Mouse (Mus musculus) NIH3T3 (cell line): ENCODE data around the gene Gpx4.
A peak's percentile ranks its signal among the peaks of the same experiment; 100 is the strongest.

Source experiments
- DNase-seq: peaks from one replicate; pipeline ENCODE4 v3.0.0-alpha.2; 2012; ENCODE audit warnings: low read depth

Gpx4 gene

DNA sequence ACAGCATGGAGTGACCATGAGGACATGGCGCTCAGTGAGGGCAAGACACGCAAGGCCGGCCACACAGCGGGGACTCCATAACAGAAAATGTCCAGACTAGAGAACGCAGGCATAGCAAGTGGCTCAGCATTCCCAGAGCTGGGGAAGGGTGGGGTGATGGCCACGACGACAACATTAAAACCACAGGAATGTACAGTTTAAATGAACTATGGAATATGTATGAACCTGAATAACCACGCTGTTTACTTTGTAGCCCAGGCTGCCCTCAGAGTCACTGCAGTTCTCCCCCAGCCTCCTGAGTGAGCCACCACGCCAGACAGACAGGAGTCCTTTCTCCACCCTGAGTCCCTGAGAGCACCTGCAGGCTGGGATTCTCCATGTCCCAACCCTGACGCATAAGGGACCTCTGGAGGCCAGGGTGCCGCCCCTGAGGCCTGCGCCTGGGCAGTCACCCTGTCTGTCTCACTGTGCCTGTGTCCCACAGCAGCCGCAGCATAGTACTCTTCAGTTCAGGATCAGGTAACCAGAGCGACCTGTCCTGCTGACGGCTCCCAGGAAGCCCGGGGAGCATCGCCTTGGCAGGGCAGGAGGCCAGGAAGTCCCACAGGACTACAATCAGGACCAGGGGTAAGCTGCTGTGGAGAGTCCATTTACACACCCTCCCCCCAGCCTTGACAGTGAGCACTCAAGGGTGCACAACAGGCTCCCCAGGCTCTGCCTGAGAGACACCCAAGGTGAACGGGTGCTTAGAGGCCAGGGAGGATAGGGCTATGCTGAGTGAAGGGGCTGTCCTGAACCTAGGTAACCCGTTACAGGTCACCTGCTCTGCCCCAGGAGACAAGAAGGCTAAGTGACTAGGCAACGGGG, 25.9 kb downstream of the Gpx4 start:
- DNase-seq = peak; percentile 37

GRCm38 (mm10) chr10:80074813-80075601, 28.0 kb downstream of the Gpx4 start:
- DNase-seq = peak; percentile 96

GRCm38 (mm10) chr10:80075924-80076323, 29.0 kb downstream of the Gpx4 start:
- DNase-seq = peak; percentile 20

DNA sequence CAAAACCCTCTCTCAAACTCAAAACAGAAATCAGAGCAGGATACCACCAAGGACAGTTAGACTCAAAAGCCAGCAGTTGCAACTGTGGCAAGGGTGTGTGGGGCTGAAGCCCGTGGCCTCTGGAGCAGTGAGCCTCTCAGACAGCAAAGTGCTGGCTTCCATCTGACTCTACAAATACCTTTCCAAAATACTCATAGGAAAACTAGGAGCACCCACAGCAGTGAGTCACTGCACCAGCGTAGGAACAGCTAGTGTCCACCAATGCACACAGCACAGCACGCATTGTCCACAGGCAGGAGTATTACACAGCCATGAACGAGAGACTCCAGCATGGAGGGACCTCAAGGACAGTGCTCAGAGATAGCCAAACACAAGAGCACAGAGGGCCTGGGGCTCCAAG, 29.4 kb downstream of the Gpx4 start:
- DNase-seq = peak; percentile 60

- DNase-seq = no peak
Observed at GRCm38 (mm10) chr10:80077312-80077711, 30.3 kb downstream of the Gpx4 start.

DNA sequence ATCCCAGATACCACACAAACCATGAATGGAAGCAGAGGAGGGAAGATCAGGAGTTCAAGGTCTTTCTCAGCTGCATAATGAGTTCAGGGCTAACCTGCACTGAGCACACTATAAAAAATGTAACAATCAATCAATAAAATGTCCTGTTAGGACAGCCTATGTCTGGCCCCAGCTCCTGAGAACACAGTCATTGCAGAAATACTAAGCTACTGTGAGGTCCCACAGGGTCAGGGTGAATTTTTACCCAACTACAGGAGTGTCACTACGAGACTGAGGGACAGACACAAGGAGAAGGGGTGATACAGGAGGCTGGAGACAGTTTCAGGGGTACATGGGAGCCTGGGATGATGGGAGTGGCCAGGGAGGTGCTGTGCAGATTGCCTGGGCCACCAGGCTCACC, 31.4 kb downstream of the Gpx4 start:
- DNase-seq = no peak

DNA sequence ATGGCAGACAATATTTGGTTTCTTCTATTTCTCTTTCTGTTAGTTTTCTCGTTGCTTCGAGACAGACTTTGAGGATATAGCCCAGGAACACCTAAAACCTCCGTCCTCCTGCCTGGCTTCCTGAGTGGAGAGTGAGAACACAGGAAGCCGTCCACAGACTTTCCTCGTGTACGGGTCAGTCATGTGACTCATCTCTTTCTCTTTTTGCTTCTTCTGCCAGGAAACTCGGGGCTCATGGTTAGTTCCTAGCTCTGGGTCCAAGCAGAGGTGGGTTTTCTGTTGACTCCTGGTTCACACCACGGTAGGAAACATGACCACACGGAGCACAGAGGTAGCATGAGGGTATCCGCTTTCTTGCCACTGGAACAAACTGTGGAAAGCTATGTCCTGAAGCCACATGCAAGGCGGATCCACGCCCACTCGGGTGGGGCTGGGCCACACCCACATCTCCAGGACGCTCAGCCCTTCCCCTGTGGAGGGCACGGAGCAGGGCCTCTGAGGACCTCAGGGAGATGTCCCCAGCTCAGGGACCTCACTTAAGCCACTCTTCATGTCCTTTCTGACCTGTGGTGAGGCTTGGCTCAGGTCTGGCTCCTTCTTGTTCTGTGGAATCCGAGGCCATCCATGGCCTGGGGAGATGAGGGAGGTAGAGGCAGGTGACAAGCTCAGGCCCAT, 33.6 kb downstream of the Gpx4 start:
- DNase-seq = no peak

GRCm38 (mm10) chr10:80081075-80081474, 34.1 kb downstream of the Gpx4 start:
- DNase-seq = no peak

DNA sequence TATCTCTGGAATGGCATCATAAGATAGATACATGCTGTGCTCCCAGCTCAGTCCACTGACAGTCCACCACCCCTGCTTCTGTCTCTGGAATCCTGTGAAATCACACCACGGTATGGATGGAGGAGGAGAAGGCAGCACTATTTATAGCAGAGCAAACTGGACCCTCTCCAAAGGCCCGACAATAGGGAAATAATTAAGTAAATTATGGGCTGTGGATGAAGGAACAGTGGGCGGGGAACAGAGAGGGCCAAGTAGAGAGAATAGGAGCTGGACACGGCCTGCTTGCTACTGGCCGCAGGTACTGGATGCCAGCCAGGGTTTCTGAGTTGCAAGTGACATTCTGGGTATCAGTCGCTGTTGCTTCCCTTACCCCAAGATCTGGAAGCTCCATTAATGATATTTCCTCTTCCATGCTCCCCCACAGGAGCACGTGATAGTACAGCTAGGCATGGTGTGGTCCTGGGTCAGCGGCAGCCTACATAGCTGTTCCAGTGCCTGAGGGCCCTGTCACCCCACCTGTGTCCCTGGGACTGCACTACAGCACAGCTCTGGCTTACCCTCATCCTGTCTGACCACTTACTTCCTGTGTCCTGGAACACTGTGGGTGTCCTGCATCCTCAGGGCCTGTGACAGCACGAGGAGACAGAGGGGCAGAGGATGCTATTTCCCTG, 38.0 kb downstream of the Gpx4 start:
- DNase-seq = peak; percentile 87

DNA sequence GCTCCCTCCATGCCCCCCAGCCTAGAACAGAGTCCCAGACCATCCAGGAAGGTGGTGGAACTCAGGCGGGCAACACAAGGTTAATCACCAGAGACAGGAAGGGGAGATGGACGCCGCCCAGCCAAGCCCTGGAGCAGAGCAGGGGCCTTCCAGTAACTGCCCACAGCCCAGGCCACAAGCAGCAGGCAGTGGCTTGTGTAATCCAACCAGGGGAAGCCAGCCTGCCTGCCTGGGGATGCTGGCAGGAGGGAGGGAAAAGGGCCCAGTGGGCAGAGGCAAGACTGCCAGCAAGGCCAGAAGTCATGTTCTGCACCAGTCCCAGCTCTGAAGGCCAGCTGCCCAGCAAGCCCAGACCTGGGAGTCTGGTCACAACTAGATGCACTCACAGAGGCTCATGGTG, 39.9 kb downstream of the Gpx4 start:
- peak; percentile 52 for DNase-seq

DNA sequence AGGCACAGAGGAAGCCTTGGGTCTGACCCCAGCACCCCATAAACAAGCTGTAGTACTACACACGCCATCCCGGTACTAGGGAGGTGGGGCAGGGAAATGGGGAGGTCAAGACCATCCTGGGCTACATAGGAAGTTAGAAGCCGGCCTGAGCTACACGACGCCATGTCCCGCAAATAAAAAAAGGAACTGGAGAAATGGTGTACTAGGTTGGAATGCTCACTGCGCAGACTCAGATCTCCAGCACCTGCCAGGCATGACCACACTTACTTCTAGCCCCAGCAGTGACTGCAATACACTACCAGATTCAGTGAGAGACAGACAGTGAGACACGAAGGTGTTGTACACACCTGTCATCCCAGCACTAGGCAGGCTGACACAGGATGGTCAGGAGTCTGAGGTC, 40.5 kb downstream of the Gpx4 start:
- DNase-seq = no peak

DNA sequence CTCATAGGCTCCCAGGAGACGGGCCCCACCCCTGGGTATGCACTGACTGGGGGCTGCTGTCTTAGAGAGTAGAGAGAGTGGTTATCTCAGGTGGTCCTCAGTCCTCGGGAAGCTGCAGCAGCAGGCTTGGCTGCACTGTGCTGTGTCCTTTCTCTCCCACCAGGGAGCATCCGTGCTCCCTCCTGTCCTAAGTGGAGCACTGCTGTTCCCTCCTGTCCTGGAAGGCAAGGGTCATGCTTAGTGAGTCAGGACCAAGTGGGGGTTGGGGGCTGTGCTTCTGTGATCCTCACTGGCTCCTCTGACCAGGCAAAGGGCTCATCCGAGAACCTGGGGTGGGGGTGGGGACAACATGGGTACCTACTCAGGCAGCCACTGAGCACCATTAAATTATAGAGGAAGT, 42.2 kb downstream of the Gpx4 start:
- no peak for DNase-seq

DNA sequence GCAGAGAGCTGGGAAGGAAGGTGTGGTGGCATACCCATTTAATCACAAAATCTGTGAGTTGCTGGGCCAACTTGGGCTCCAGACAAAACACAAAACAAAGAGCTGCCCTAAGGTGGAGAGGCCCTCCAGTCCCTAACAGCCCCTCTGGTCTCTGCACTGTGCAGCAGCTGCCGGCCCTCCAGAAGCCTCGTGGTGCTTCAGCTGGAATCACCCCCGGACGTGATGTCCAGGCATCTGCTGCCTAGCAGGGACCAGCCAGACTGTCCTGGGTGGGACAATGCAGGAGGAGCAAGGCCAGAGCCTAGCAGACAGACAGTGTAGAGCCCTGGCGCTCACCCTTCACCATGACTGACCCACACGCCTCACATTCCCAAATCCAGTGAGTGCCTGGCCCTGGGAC, 44.6 kb downstream of the Gpx4 start:
- DNase-seq = no peak

- DNase-seq = no peak
Observed at GRCm38 (mm10) chr10:80092690-80093089, 45.7 kb downstream of the Gpx4 start.

GRCm38 (mm10) chr10:80094085-80094484, 47.1 kb downstream of the Gpx4 start:
- no peak for DNase-seq

- DNase-seq = no peak
Observed at GRCm38 (mm10) chr10:80094684-80095083, 47.7 kb downstream of the Gpx4 start.

- DNase-seq = peak; percentile 43
Observed at GRCm38 (mm10) chr10:80095547-80095946, 48.6 kb downstream of the Gpx4 start.

DNA sequence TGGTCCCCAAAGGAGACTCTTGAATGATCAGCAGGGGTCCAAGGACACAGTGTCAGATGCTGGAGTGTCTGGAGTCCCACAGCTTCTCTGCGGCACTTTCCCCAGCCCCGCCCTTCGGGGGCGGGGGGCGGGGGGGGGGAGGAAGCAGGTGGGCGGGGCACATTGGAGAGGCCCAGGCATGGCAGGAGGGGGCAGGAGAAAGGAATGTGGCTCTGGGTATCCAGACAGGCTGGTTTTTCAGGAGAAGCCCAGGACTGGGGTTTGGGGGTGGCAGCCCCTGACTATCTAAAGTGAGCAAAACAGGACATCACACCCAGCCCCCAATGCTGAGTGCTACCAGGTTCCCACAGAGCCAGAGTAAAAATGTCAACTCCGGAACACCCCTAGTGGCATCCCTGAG, 50.3 kb downstream of the Gpx4 start:
- DNase-seq = no peak

DNA sequence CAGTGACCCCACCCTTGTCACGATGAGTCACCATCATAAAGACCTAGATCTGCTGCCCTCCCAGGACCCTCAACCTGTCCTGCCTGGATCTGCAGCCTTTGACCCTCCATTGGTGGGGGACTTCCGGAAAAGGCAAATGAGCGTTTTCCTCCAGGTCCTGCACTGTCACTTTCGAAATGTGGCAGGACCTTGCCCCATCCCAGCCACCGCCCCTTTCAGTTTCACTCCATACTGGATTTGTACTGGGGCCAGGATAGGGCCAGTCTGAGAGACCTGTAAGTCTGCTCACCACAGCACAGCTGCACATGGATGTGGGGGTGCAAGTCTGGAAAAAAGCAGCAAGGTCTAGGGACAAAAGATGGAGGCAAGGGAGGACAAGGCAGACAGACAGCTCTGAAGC, 51.7 kb downstream of the Gpx4 start:
- DNase-seq = no peak

GRCm38 (mm10) chr10:80100982-80101381, 54.0 kb downstream of the Gpx4 start:
- peak; percentile 75 for DNase-seq

- DNase-seq = peak; percentile 94
Observed at GRCm38 (mm10) chr10:80102216-80102915, 55.4 kb downstream of the Gpx4 start.

DNA sequence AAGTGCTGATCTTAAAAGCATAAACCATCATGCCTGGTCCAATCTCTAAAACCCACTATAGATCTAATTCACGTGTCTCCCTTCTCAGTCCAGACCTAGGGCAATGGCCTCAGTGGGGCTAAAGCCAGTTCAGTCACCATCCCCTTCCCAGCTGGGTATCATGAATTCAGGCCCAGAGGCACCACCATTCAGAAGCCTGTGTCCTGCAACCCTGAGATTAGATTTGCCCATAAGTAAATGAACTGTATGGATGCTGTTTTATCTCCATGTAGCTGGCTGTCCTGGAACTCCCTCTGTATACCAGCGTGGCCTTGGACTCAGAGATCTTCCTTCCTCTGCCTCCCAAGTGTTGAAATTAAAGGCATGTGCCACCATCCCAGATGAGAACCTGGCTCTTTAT, 56.1 kb downstream of the Gpx4 start:
- DNase-seq = no peak
